ENCODE assay signal across 36 mouse cellular contexts in genomic region chr11:89803974-89804373, GRCm38 (mm10). TPM values are rescaled to one million over a fixed set of nuclear protein-coding genes. Genes with fewer than 3 reads are reported as not detected.
"Had no signal": no experiment of that assay in that cellular context is flagged by ENCODE, and none has a peak within 500 bp of the region (broad histone marks: within the 10 kb centered on the region; RNA-seq: fewer than 3 reads in every experiment).

No protein-coding gene starts in this region.

- H3K4me2 ChIP-seq: limb, embryonic 12.5 days; limb, embryonic 13.5 days; limb, embryonic 15.5 days; liver, embryonic 11.5 days; liver, embryonic 12.5 days; liver, embryonic 13.5 days; liver, embryonic 15.5 days; lung, embryonic 14.5 days; lung, embryonic 15.5 days; midbrain, embryonic 11.5 days; midbrain, embryonic 12.5 days had no signal

- H3K27ac ChIP-seq: left cerebral cortex, adult 2 months; limb, embryonic 10.5 days; limb, embryonic 12.5 days; limb, embryonic 13.5 days; limb, embryonic 15.5 days; liver, embryonic 12.5 days; liver, embryonic 13.5 days; liver, embryonic 14.5 days; liver, embryonic 15.5 days; lung, embryonic 15.5 days; macrophage had no signal

- DNase-seq: left cerebral cortex, postnatal 4 days; liver; liver, embryonic 13.5 days; liver, postnatal 0 days; lung, adult 18-20 months; lung, adult 2 months; lung, embryonic 14.5 days; lung, postnatal 10 days; lung, postnatal 14 days; lung, postnatal 36 days; lung, postnatal 4 days; midbrain, embryonic 14.5 days had no signal

- ATAC-seq: liver, embryonic 12.5 days; liver, postnatal 0 days; lung, postnatal 0 days had no signal

- H3K4me3 ChIP-seq: left cerebral cortex, adult 2 months; limb, embryonic 10.5 days; limb, embryonic 12.5 days; limb, embryonic 13.5 days; limb, embryonic 15.5 days; liver, embryonic 12.5 days; liver, embryonic 13.5 days; liver, embryonic 15.5 days; lung, embryonic 15.5 days; megakaryocyte, embryonic 14.5 days; midbrain, embryonic 10.5 days; midbrain, embryonic 12.5 days; midbrain, embryonic 13.5 days; myocyte had no signal

- H3K36me3 ChIP-seq: limb, embryonic 10.5 days; limb, embryonic 12.5 days; limb, embryonic 13.5 days; limb, embryonic 15.5 days; liver, embryonic 12.5 days; liver, embryonic 13.5 days; liver, embryonic 15.5 days; lung, embryonic 15.5 days; midbrain, embryonic 10.5 days; midbrain, embryonic 12.5 days; midbrain, embryonic 13.5 days had no signal

- H3K4me1 ChIP-seq: limb, embryonic 15.5 days; liver, embryonic 12.5 days; liver, embryonic 13.5 days; liver, embryonic 15.5 days; megakaryocyte, embryonic 14.5 days had no signal

- H3K9ac ChIP-seq: limb, embryonic 12.5 days; limb, embryonic 13.5 days; limb, embryonic 15.5 days; liver, embryonic 12.5 days; liver, embryonic 13.5 days; liver, embryonic 14.5 days; liver, embryonic 15.5 days; liver, postnatal 0 days; lung, embryonic 14.5 days; lung, embryonic 15.5 days; midbrain, embryonic 12.5 days; midbrain, embryonic 13.5 days had no signal

- H3K27me3 ChIP-seq: limb, embryonic 12.5 days; limb, embryonic 13.5 days; limb, embryonic 15.5 days; liver, embryonic 12.5 days; liver, embryonic 13.5 days; liver, embryonic 15.5 days; lung, embryonic 15.5 days; megakaryocyte, embryonic 14.5 days; midbrain, embryonic 12.5 days; midbrain, embryonic 13.5 days had no signal

- H3K9me3 ChIP-seq: limb, embryonic 10.5 days; limb, embryonic 12.5 days; limb, embryonic 13.5 days; limb, embryonic 15.5 days; liver, embryonic 12.5 days; liver, embryonic 13.5 days; liver, embryonic 15.5 days; lung, embryonic 15.5 days; midbrain, embryonic 10.5 days; midbrain, embryonic 12.5 days; midbrain, embryonic 13.5 days had no signal

RNA-seq across cellular contexts. Expression of gene Ankfn1, which starts 26.5 kb away (rescaled TPM):
- total RNA-seq: liver, adult 2 months; megakaryocyte progenitor cell, adult 5-6 weeks; megakaryocyte, adult 5-6 weeks; megakaryocyte-erythroid progenitor cell, adult 5-6 weeks; monocyte, adult 5-6 weeks had no signal
- polyA plus RNA-seq: limb, embryonic 10.5 days; liver, adult 2 months; liver, embryonic 11.5 days; liver, embryonic 12.5 days; liver, embryonic 14.5 days; liver, embryonic 15.5 days; liver, embryonic 16.5 days; liver, postnatal 0 days; macrophage had no signal
